Mouse (Mus musculus) heart, postnatal 0 days (tissue): ENCODE measurements around the gene Hid1.

Experiments used
- CTCF ChIP-seq: IDR thresholded peaks from 2 replicates; pipeline ENCODE4 v1.5.1; 2016; ENCODE audit warnings: antibody characterized with exemption, control low read depth, low read depth
- EP300 ChIP-seq: IDR thresholded peaks from 2 replicates; pipeline ENCODE4 v1.6.1; 2016; ENCODE audit warnings: antibody characterized with exemption, low read depth

DNA sequence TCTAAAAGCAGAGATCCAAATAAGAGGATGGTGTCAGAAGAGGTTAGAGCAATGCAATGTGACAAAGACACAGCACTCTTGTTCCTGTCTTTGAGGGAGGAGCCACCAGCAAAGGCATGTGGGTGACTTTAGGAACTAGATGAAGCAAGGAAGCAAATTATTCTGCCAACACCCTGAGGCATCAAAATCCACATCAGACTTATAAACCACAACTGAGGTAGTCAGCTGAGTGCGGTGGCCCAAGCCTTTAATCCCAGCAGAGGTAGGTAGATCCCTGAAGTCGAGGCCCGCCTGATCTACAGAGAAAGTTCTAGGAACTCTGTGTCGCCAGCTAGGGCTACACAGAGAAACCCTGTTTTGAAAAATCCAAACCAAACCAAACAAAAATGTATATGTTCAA lies 9.7 kb upstream of the Hid1 start:
- no peak for TF ChIP-seq CTCF
- no peak for TF ChIP-seq EP300
